Mouse (Mus musculus): Measurements from ENCODE around the gene Rbfox1. TPM values are rescaled to one million over a fixed set of nuclear protein-coding genes. Genes with fewer than 3 reads are reported as not detected.

Rbfox1 gene
- polyA plus RNA-seq (2014; fragmentation: Illumina TruSeq; extraction: RNeasy Lipid Tissue Mini Kit (QIAGEN cat#74804); ENCODE audit: low read depth, low replicate concordance): 0.34 TPM

DNA sequence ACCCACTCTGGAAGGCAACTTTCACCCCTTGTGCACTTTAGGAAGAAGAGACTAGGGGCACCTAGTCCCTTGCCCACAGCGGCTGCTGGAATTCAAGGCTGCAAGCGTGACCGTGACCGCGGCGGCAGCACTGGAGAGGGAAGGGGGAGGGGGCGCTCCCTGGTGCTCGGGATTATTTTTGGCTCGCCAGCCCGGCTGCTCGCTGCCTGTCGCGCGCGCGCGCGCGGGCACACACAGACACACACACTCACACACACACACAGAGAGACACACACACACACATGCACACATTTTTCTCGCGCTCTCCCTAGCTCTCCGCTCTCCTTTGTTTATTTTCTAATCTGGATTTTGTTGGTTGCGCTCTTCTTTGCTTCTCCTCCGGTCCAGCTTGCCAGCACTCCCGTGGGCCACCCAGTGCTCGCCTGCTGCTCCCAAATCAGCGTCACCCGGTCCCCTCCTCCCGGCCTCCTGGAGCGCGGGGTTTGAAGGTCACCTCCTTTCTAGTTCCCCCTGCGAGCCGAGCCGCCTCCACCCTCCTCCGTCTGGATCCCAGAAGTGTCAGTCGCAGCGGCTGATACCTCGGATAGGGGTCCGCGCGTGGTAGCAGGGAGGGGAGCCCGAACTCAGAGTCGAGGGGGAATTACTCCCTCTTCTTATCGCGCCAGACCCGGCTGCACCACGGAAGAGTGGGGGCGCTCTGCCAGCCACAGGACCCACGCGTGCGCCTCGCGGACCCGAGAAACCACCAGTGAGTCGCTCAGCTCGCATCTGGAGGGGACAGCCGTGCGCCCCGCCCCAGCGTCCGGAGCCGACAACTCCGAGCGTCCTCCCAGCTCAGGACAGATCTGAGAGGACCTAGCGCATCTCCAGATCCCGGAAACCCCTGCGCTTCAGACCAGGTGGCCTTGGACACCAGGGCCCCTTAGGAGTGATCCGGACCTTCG is at the start of gene Rbfox1:
Gene Rbfox1 (plus strand): TSS at position 610 of the 944 bp plus-strand sequence.

Data from testis, adult 10 weeks (tissue).